ENCODE assay signal across 14 mouse cellular contexts in the genomic region with DNA sequence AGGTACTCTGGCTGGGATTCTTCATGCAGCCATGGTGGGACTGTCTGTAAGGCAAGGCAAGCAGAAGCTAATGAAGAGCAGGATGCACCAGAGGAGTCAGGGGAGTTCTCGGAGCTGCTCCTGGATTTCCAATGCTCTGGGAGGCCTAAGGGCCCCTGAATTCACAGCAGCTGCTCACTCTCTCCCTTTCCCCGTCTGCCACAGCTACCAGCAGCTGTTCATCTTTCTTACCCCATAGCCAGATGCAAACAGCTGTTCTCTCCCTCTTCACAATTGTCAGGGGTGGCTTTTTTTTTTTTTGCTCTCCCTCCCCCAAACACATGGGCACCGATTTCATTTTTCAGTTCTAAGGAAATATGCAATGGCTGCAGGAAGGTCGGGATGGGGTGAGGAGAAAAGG. TPM values are rescaled to one million over a fixed set of nuclear protein-coding genes. Genes with fewer than 3 reads are reported as not detected.
A peak's percentile ranks its signal among the peaks of the same experiment; 100 is the strongest.
DNase-seq lines count a peak whose midpoint lies in the region; ATAC-seq and TF ChIP-seq lines count a peak whose summit lies in the region.
"Had no signal": no experiment of that assay in that cellular context is flagged by ENCODE, and none has a peak within 500 bp of the region (broad histone marks: within the 10 kb centered on the region; RNA-seq: fewer than 3 reads in every experiment).

No protein-coding gene starts in this region.

- no peak overlapping the region for H3K27ac ChIP-seq in kidney, embryonic 16.5 days (ENCODE audit: low read length)
- no peak overlapping the region for H3K27ac ChIP-seq in stomach, embryonic 16.5 days (ENCODE audit: low read length)
- no peak overlapping the region for H3K27ac ChIP-seq in stomach, postnatal 0 days (replicated peaks)
- no peak overlapping the region for H3K27ac ChIP-seq in lung, postnatal 0 days (ENCODE audit: low read length)
- no peak overlapping the region for H3K27ac ChIP-seq in forebrain, embryonic 10.5 days
- H3K27ac ChIP-seq: forebrain, embryonic 13.5 days; liver, embryonic 12.5 days had no signal

- no peak for TF ChIP-seq CTCF in stomach, postnatal 0 days (IDR thresholded peaks at IDR 0.05; ENCODE audit: low read depth)
- no peak for TF ChIP-seq CTCF in lung, postnatal 0 days (IDR thresholded peaks at IDR 0.05)

- no peaks in the 10 kb centered on the region for H3K9me3 ChIP-seq in kidney, embryonic 16.5 days (ENCODE audit: low read length)
- H3K9me3 ChIP-seq in stomach, embryonic 16.5 days (replicated peaks; ENCODE audit: control insufficient read depth, low read length) = no peaks in the 10 kb centered on the region
- H3K9me3 ChIP-seq in stomach, postnatal 0 days (ENCODE audit: control insufficient read depth, low read length) = no peaks in the 10 kb centered on the region
- no peaks in the 10 kb centered on the region for H3K9me3 ChIP-seq in lung, postnatal 0 days (ENCODE audit: low read length)
- no peaks in the 10 kb centered on the region for H3K9me3 ChIP-seq in forebrain, embryonic 10.5 days
- H3K9me3 ChIP-seq: forebrain, embryonic 13.5 days; liver, embryonic 12.5 days had no signal

- no peak overlapping the region for H3K4me3 ChIP-seq in kidney, embryonic 16.5 days (ENCODE audit: low read length)
- H3K4me3 ChIP-seq in stomach, embryonic 16.5 days (replicated peaks; ENCODE audit: low read length) = no peak overlapping the region
- H3K4me3 ChIP-seq in stomach, postnatal 0 days (ENCODE audit: low read depth, low read length) = no peak overlapping the region
- H3K4me3 ChIP-seq in lung, postnatal 0 days (ENCODE audit: low read depth, low read length) = no peak overlapping the region
- no peak overlapping the region for H3K4me3 ChIP-seq in forebrain, embryonic 10.5 days
- H3K4me3 ChIP-seq: forebrain, embryonic 13.5 days; liver, embryonic 12.5 days had no signal

- peak; percentile 70; the same call in 1 of the 2 replicates for ATAC-seq in kidney, embryonic 16.5 days (ENCODE audit: low FRiP score, low TSS enrichment)
- ATAC-seq in stomach, embryonic 16.5 days (ENCODE audit: insufficient read depth, low FRiP score) = peak; percentile 66; the same call in 1 of the 2 replicates
- ATAC-seq in stomach, postnatal 0 days (ENCODE audit: low FRiP score, low TSS enrichment) = no peak; the same call in 1 of the 2 replicates
- peak; percentile 70 for ATAC-seq in lung, postnatal 0 days
- ATAC-seq: CD4-positive, CD25-positive, alpha-beta regulatory T cell, adult 4 months; forebrain, embryonic 13.5 days; inflammation-experienced regulatory T-cells, adult 6 months; liver, embryonic 12.5 days had no signal

- WGBS in kidney, embryonic 16.5 days = 51% methylated on average over 4 of the region's 4 CpGs
- 27% methylated on average over 4 of the region's 4 CpGs for WGBS in stomach, embryonic 16.5 days
- 39% methylated on average over 4 of the region's 4 CpGs for WGBS in stomach, postnatal 0 days
- WGBS in lung, postnatal 0 days = 45% methylated on average over 4 of the region's 4 CpGs
- WGBS in forebrain, embryonic 10.5 days = 75% methylated on average over 4 of the region's 4 CpGs

- no peak for DNase-seq in kidney, postnatal 36 days
- DNase-seq in stomach, postnatal 0 days (ENCODE audit: low spot score) = no peak
- DNase-seq in lung, postnatal 0 days (ENCODE audit: low spot score) = peak; percentile 82
- DNase-seq in adrenal gland, postnatal 10 days = no peak
- DNase-seq in forebrain, embryonic 10.5 days (ENCODE audit: extremely low spot score, low spot score) = no peak
- DNase-seq: adrenal gland, adult 2 months; cerebellum, adult 18-20 months had no signal

- no peaks in the 10 kb centered on the region for H3K36me3 ChIP-seq in kidney, embryonic 16.5 days (ENCODE audit: insufficient read depth, low read length)
- no peaks in the 10 kb centered on the region for H3K36me3 ChIP-seq in stomach, embryonic 16.5 days (ENCODE audit: control insufficient read depth, insufficient read depth, low read length)
- no peaks in the 10 kb centered on the region for H3K36me3 ChIP-seq in stomach, postnatal 0 days (ENCODE audit: control insufficient read depth, insufficient read depth, low read length)
- no peaks in the 10 kb centered on the region for H3K36me3 ChIP-seq in lung, postnatal 0 days (ENCODE audit: insufficient read depth, low read length)
- H3K36me3 ChIP-seq in forebrain, embryonic 10.5 days (replicated peaks) = no peaks in the 10 kb centered on the region
- H3K36me3 ChIP-seq: liver, embryonic 12.5 days had no signal

- no peak for TF ChIP-seq EP300 in stomach, postnatal 0 days (optimal IDR thresholded peaks at IDR 0.05)
- peak; percentile 64 for TF ChIP-seq EP300 in lung, postnatal 0 days (IDR thresholded peaks at IDR 0.05)

- no peaks in the 10 kb centered on the region for H3K4me1 ChIP-seq in kidney, embryonic 16.5 days (ENCODE audit: insufficient read depth, low read length)
- H3K4me1 ChIP-seq in stomach, embryonic 16.5 days (ENCODE audit: control insufficient read depth, insufficient read depth, low read length) = 0 out of 2 replicates have a peak, but pooled peaks cover 3% of the 10 kb centered on the region
- no peaks in the 10 kb centered on the region for H3K4me1 ChIP-seq in stomach, postnatal 0 days (replicated peaks; ENCODE audit: control insufficient read depth, insufficient read depth)
- H3K4me1 ChIP-seq in lung, postnatal 0 days (ENCODE audit: insufficient read depth, low read depth, low read length) = no peaks in the 10 kb centered on the region
- no peaks in the 10 kb centered on the region for H3K4me1 ChIP-seq in forebrain, embryonic 10.5 days
- H3K4me1 ChIP-seq: forebrain, embryonic 13.5 days had no signal

- no peak overlapping the region for H3K9ac ChIP-seq in kidney, embryonic 16.5 days (replicated peaks; ENCODE audit: low read length)
- H3K9ac ChIP-seq in stomach, embryonic 16.5 days (ENCODE audit: low read length) = no peak overlapping the region
- no peak overlapping the region for H3K9ac ChIP-seq in stomach, postnatal 0 days (ENCODE audit: low read length)
- H3K9ac ChIP-seq in lung, postnatal 0 days (replicated peaks; ENCODE audit: low read depth) = no peak overlapping the region
- H3K9ac ChIP-seq: forebrain, embryonic 13.5 days; liver, embryonic 12.5 days had no signal

- no peak overlapping the region for H3K4me2 ChIP-seq in kidney, embryonic 16.5 days (replicated peaks; ENCODE audit: low read depth, low read length)
- no peak overlapping the region; the same call in 1 of the 2 replicates for H3K4me2 ChIP-seq in stomach, embryonic 16.5 days (ENCODE audit: low read depth, low read length)
- no peak overlapping the region for H3K4me2 ChIP-seq in stomach, postnatal 0 days (replicated peaks; ENCODE audit: low read depth)
- H3K4me2 ChIP-seq in lung, postnatal 0 days (replicated peaks; ENCODE audit: low read depth, low read length) = no peak overlapping the region
- H3K4me2 ChIP-seq: forebrain, embryonic 13.5 days; liver, embryonic 12.5 days had no signal

- H3K27me3 ChIP-seq in kidney, embryonic 16.5 days (ENCODE audit: insufficient read depth, low read length) = no peaks in the 10 kb centered on the region
- H3K27me3 ChIP-seq in stomach, embryonic 16.5 days (ENCODE audit: control insufficient read depth, insufficient read depth, low read length) = no peaks in the 10 kb centered on the region
- no peaks in the 10 kb centered on the region for H3K27me3 ChIP-seq in stomach, postnatal 0 days (ENCODE audit: control insufficient read depth, insufficient read depth, low read length)
- no peaks in the 10 kb centered on the region for H3K27me3 ChIP-seq in lung, postnatal 0 days (replicated peaks; ENCODE audit: insufficient read depth, low read length)
- no peaks in the 10 kb centered on the region for H3K27me3 ChIP-seq in forebrain, embryonic 10.5 days (ENCODE audit: poor library complexity, severe bottlenecking)
- H3K27me3 ChIP-seq: forebrain, embryonic 13.5 days; liver, embryonic 12.5 days had no signal

RNA-seq across cellular contexts. Expression of a gene that starts 42.2 kb away (rescaled TPM):
- 45.7 TPM in 2 replicates for polyA plus RNA-seq in kidney, embryonic 16.5 days (2015; fragmentation: Nextera tagmentation; extraction: Ambion mirVana)
- 130 and 145 TPM in 2 replicates for polyA plus RNA-seq in stomach, embryonic 16.5 days (2015; fragmentation: Nextera tagmentation; extraction: Ambion mirVana)
- 250 and 264 TPM in 2 replicates for polyA plus RNA-seq in stomach, postnatal 0 days (2015; fragmentation: Nextera tagmentation; extraction: Ambion mirVana)
- polyA plus RNA-seq in lung, postnatal 0 days (2015; fragmentation: Nextera tagmentation; extraction: Ambion mirVana) = 253 and 301 TPM in 2 replicates
- 1 to 10 TPM; 3.5 to 4.7 TPM for total RNA-seq in adrenal gland, postnatal 10 days (2021)
- 0.17 and 0.36 TPM in 2 replicates for polyA plus RNA-seq in forebrain, embryonic 10.5 days (2016; fragmentation: Nextera tagmentation; extraction: Ambion mirVana)
- total RNA-seq: granulocyte monocyte progenitor cell, adult 5-6 weeks had no signal
- polyA plus RNA-seq: adrenal gland, adult 2 months; CD4-positive, CD25-positive, alpha-beta regulatory T cell, adult 4 months; forebrain, embryonic 13.5 days had no signal

Comparison
In these comparisons a context has a peak if more than half of its experiments do, and no peak if none do; other contexts are left out.
1. RNA of a gene that starts 42.2 kb away (polyA plus RNA-seq): 253 to 301 TPM in lung, postnatal 0 days, 250 to 264 TPM in stomach, postnatal 0 days, 130 to 145 TPM in stomach, embryonic 16.5 days and 45.7 TPM in kidney, embryonic 16.5 days; 0.17 to 0.36 TPM in forebrain, embryonic 10.5 days; every median in the first group is over 10 times any median in the second.